Mouse (Mus musculus) liver, adult (tissue): ENCODE data around the gene Isg15.

Source experiments
- GATA4 ChIP-seq: IDR thresholded peaks from 2 replicates; pipeline ENCODE4 v1.6.1; 2014; ENCODE audit warnings: mild to moderate bottlenecking, low read length; ENCODE audit not compliant: insufficient replicate concordance

Isg15 gene

DNA sequence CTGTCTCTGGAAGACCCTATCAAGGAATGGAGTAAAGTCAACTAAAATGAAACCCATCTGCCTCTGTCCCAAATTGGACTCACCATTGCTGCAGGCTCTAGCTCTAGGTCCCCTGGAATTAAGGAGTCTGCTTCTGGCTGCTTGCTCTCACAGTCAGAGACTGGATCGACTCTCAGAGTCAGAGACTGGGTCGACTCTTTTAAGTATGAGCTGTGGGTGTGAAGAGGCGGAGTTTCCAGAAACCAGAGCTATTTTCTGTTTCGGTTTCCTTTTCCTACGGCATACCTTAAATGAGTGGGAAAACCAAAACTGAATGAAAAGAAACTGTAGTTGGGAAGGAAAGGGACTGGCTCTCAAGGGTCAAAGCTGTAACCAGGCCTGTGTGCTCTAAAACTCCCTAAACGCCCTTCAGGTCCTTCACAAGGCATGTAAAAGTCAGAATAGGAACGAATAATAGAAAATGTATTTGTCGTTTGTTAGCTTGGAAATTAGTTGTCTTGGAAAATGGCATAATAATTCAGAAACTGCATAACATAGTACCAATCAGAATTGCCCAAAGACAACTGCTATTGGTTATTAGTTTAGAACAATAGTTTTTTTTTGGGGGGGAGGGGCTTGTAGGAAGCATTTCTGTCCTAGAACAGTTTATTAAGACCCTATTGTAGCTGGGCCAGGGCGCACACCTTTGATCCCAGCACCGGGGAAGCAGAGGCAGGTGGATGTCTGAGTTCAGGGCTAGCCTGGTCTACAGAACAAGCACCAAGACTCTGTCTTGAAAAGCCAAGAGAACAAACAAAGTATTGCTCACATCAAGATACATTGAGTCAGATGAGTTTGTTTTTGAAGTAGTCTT lies at the start of gene Isg15:
Gene Isg15, minus strand, starts transcription at position 196 of the 853 bp plus-strand sequence.
- TF ChIP-seq GATA4: no peak

- no peak for TF ChIP-seq GATA4
These were observed 48.9 kb upstream of the Isg15 start for GRCm38 (mm10) chr4:156249567-156249966.

DNA sequence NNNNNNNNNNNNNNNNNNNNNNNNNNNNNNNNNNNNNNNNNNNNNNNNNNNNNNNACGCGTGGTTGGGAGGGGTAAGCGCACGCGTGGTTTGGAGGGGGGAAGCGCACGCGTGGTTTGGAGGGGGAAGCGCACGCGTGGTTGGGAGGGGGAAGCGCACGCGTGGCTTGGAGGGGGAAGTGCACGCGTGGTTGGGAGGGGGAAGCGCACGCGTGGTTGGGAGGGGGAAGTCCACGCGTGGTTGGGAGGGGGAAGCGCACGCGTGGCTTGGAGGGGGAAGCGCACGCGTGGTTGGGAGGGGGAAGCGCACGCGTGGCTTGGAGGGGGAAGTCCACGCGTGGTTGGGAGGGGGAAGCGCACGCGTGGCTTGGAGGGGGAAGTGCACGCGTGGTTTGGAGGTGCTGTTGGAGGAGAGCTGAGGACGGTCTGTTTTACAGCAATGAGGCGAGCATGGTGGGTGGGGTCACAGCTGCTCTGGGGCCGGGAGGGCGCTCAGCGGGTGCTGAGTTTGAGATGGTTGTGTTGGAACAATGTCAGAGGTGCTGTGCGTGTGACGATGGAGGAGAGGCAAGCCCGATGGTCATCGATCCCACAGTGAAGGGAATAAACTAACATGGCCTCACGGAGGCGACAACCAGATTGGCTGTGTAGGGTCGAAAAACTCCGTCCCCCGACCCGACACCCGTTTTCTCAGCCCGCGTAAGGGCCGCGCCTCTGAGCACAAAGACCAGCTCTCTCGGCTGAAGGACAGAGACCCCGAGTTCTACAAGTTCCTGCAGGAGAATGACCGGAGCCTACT lies 36.2 kb upstream of the Isg15 start:
- no peak for TF ChIP-seq GATA4

GRCm38 (mm10) chr4:156235808-156236533 lies 35.4 kb upstream of the Isg15 start, which contains the start of gene Noc2l:
Gene Noc2l, plus strand, starts transcription at chr4:156236010.
- no peak for TF ChIP-seq GATA4

GRCm38 (mm10) chr4:156235360-156235770 lies 34.7 kb upstream of the Isg15 start:
- TF ChIP-seq GATA4: no peak

- no peak; the same call in 1 of the 2 replicates for TF ChIP-seq GATA4
These were observed 34.1 kb upstream of the Isg15 start, which contains the start of gene Plekhn1 for GRCm38 (mm10) chr4:156234701-156235213. Gene Plekhn1, minus strand, starts transcription at chr4:156234857.

DNA sequence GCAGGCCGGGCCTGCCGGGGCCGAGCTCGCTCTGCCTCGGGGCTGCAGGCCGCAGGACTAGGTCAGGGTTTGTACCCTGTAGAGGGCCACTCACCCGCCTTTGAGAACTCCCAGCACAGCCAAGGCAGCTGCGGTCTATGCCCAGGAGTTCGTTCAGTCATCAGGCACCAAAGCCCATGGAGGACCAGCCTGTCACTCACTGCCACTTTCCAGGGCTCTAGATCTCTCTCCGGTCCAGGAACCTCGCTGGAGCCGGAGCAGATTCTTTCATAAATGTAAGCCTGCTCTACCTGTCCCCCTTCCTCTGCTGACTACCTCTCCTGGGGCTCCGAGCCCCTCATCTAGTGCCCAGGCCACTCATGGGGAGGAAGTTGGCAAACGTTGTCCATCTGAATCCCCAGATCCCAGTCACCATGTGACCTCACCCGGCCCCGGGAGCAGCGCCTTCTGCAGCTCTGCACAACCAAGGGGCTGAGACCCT lies 33.4 kb upstream of the Isg15 start:
- no peak for TF ChIP-seq GATA4

GRCm38 (mm10) chr4:156228393-156229024 lies 27.9 kb upstream of the Isg15 start:
- TF ChIP-seq GATA4: no peak

GRCm38 (mm10) chr4:156227752-156228392 lies 27.3 kb upstream of the Isg15 start:
- TF ChIP-seq GATA4: no peak

- no peak for TF ChIP-seq GATA4
These were observed 23.7 kb upstream of the Isg15 start for GRCm38 (mm10) chr4:156224276-156224675.

DNA sequence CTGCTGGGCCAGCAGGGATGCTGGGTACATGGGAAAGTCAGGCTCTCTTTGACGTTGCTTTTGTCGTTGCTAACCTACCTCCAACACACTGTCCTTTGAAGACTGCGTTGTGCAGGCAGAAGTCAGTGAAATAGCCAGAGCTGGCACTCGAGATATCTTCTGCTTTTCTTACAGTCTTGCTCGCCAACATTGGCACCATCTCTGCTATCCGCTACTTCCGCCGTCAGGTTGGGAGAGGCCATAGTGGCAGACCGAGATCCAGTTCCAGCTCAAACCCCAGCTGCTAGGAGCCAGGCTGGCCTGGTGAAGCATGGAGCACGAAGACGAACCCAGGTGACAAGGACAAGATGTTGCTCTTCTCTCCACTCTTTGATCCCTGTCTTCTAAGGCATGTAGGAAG lies 19.3 kb upstream of the Isg15 start:
- no peak for TF ChIP-seq GATA4

DNA sequence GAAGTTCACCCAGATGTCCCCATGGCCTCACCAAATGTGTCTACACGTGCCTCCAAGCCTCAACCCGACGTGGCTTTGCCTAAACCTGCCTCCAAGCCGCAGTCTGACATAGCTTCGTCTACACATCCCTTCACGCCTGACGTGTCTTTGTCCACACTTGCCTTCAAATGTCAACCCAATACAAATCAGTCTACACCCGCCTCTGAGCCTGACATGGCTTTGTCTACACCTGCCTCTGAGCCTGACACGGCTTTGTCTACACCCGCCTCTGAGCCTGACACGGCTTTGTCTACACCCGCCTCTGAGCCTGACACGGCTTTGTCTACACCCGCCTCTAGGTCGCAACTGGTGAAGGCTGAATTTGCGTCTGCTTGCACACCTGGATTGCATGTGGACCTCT lies 17.2 kb upstream of the Isg15 start:
- no peak for TF ChIP-seq GATA4

DNA sequence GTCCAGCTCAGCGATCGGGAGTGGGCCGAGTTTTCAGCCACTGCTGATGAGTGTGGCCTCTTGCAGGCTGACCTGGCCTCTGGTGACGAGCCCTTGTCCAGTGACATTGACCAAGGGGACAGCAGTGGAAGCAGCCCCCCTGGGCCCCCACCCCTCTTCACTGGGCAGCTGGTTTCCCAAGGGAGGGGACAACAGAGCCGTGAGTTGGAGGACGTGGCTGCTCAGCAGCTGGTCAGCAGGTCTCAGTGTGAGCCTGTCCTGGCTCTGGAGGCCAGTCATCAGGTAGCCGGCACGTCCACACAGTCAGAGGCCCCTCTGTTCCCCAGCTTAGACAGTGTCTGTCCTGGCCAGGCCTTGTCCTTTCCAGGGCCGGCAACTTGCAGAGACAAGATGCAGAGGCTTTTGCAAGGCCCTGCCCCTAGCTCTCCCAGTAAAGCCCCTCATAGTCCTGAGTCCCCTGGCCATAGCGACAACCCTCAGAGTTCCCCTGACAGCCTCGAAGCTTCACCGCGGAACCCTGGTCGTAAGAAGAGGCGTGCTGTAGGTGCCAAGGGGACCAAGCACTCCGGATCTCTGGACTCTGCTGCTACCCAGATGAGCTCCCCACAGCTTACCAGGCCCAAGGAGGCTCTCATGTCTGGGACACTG lies 16.5 kb upstream of the Isg15 start:
- no peak for TF ChIP-seq GATA4
